17 mouse cellular contexts compared by ENCODE assay signal in the genomic region with DNA sequence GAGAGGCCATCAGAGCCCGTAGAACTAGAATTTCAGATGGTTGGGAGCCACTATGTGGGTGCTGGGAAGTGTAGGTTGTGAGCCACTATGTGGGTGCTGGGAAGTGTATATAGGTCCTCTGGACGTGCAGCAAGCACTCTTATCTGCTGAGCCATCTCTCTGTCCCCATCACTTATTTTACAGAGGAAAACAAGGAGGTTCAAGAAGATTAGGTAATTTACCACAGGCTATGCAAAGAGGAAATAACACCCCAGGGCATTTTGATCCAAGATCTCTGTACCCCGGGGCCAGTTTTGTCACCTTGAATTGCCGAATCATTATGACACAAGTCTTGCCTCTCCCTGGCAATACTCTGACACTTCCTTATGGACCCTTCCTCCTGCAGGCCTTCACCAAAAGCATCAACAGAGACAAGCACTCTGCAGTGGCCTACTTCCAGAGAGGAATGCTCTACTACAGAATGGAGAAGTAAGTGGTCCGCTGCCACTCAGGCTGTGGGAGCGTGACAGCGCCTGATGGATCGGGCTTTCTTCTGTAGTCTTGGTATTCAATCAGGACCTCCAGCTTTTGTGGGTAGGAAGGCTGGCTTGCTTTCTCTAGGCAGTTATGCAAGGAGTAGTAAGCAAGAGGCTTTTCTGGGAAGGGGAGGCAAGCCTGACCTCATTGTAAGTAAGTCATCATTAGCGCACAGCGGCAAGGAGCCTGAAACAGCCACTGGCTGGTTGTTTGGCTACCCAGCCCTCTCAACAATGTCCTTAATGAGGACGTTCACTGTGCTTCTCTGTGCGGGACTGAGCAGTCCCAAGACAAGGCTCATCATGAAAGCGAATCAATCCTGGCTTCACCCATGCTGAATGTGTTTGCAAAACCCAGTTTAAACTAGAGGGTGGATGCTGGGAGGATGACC. TPM values are rescaled to one million over a fixed set of nuclear protein-coding genes. Genes with fewer than 3 reads are reported as not detected.
DNase-seq lines count a peak whose midpoint lies in the region; ATAC-seq and TF ChIP-seq lines count a peak whose summit lies in the region.
"Had no signal": no experiment of that assay in that cellular context is flagged by ENCODE, and none has a peak within 500 bp of the region (broad histone marks: within the 10 kb centered on the region; RNA-seq: fewer than 3 reads in every experiment).

No protein-coding gene starts in this region.

- TF ChIP-seq RAD21 in MEL (IDR thresholded peaks at IDR 0.05; ENCODE audit: low read depth, low read length), result no peak

- TF ChIP-seq EP300 in MEL (IDR thresholded peaks at IDR 0.05; ENCODE audit: low read depth in 1 of 2, low read length in 2 of 2), result peak in 1 of 2 experiments; percentile 59; a peak in 3 of 4 replicates

- no peak overlapping the region for H3K4me3 ChIP-seq in hindbrain, embryonic 10.5 days
- H3K4me3 ChIP-seq in hindbrain, postnatal 0 days (ENCODE audit: low read length), result no peak overlapping the region
- H3K4me3 ChIP-seq in MEL (ENCODE audit: control insufficient read depth in 1 of 2, insufficient read depth in 1 of 2, low read depth in 2 of 2, low read length in 2 of 2) (no peak overlapping the region), macrophage (ENCODE audit: inconsistent target) (no peak overlapping the region)
- no peak overlapping the region for H3K4me3 ChIP-seq in forebrain, embryonic 11.5 days (ENCODE audit: low read depth, low read length)
- no peak overlapping the region for H3K4me3 ChIP-seq in midbrain, embryonic 14.5 days (replicated peaks; ENCODE audit: low read depth, low read length)
- H3K4me3 ChIP-seq: erythroblast, embryonic 14.5 days; gastrocnemius, adult 2 months; limb, embryonic 15.5 days; midbrain, embryonic 13.5 days had no signal

- no peak overlapping the region for H3K4me2 ChIP-seq in hindbrain, postnatal 0 days (ENCODE audit: low read depth, low read length)
- no peak overlapping the region for H3K4me2 ChIP-seq in forebrain, embryonic 11.5 days (ENCODE audit: low read depth, low read length, severe bottlenecking)
- H3K4me2 ChIP-seq in midbrain, embryonic 14.5 days (ENCODE audit: low read length), result no peak overlapping the region
- H3K4me2 ChIP-seq: heart, embryonic 11.5 days; limb, embryonic 15.5 days; midbrain, embryonic 13.5 days had no signal

- DNase-seq in hindbrain, embryonic 10.5 days (ENCODE audit: low spot score), result peak; percentile 38
- DNase-seq in hindbrain, postnatal 0 days (ENCODE audit: low spot score), result no peak
- peak; percentile 57 for DNase-seq in MEL (ENCODE audit: low read depth, low spot score)
- DNase-seq in forebrain, embryonic 11.5 days (ENCODE audit: low spot score), result peak; percentile 64
- DNase-seq in adrenal gland, postnatal 4 days (ENCODE audit: low spot score in 2 of 2), result no peak
- DNase-seq in spleen, postnatal 36 days (ENCODE audit: low spot score in 2 of 2), result no peak
- DNase-seq in midbrain, embryonic 14.5 days, result no peak
- DNase-seq: B cell, adult 2 months; cerebellum, adult 9-11 months; thymus, adult 18-20 months had no signal

- no peak for ATAC-seq in hindbrain, postnatal 0 days
- peak; percentile 84 for ATAC-seq in forebrain, embryonic 11.5 days (replicated peaks; ENCODE audit: low FRiP score)
- ATAC-seq in midbrain, embryonic 14.5 days (ENCODE audit: low FRiP score, low TSS enrichment), result no peak
- ATAC-seq: midbrain, embryonic 13.5 days had no signal

- peak overlapping the region; percentile 77 for H3K27ac ChIP-seq in hindbrain, embryonic 10.5 days
- no peak overlapping the region for H3K27ac ChIP-seq in hindbrain, postnatal 0 days
- H3K27ac ChIP-seq in MEL (ENCODE audit: control insufficient read depth, low read depth, low read length), result no peak overlapping the region
- peak overlapping the region; percentile 57 for H3K27ac ChIP-seq in forebrain, embryonic 11.5 days (ENCODE audit: low read depth, low read length)
- H3K27ac ChIP-seq in macrophage, result peak overlapping the region; percentile 99
- H3K27ac ChIP-seq in midbrain, embryonic 14.5 days (replicated peaks; ENCODE audit: low read depth, low read length), result no peak overlapping the region
- H3K27ac ChIP-seq: kidney, postnatal 0 days; limb, embryonic 15.5 days; midbrain, embryonic 13.5 days had no signal

- 60% methylated on average over 13 of the region's 13 CpGs for WGBS in hindbrain, embryonic 10.5 days
- WGBS in hindbrain, postnatal 0 days, result 58% methylated on average over 13 of the region's 13 CpGs
- 53% methylated on average over 13 of the region's 13 CpGs for WGBS in forebrain, embryonic 11.5 days
- WGBS in macrophage (ENCODE audit: missing documents), result 40% methylated on average over 12 of the region's 13 CpGs
- WGBS in midbrain, embryonic 14.5 days, result 53% methylated on average over 13 of the region's 13 CpGs

- H3K79me2 ChIP-seq in MEL (ENCODE audit: control insufficient read depth, insufficient read depth, low read length, poor library complexity), result peaks cover 15% of the 10 kb centered on the region
- peaks cover 81% of the 10 kb centered on the region for H3K79me2 ChIP-seq in macrophage (ENCODE audit: inconsistent target)

- no peaks in the 10 kb centered on the region for H3K9me3 ChIP-seq in hindbrain, embryonic 10.5 days
- no peaks in the 10 kb centered on the region for H3K9me3 ChIP-seq in hindbrain, postnatal 0 days (ENCODE audit: low read length)
- no peaks in the 10 kb centered on the region for H3K9me3 ChIP-seq in MEL (replicated peaks; ENCODE audit: insufficient read depth, low read length)
- no peaks in the 10 kb centered on the region for H3K9me3 ChIP-seq in forebrain, embryonic 11.5 days (ENCODE audit: control insufficient read depth, low read length)
- no peaks in the 10 kb centered on the region for H3K9me3 ChIP-seq in midbrain, embryonic 14.5 days (ENCODE audit: control insufficient read depth, low read length)
- H3K9me3 ChIP-seq: limb, embryonic 15.5 days; midbrain, embryonic 13.5 days had no signal

- no peak for TF ChIP-seq POLR2A in MEL (IDR thresholded peaks at IDR 0.05; ENCODE audit: control insufficient read depth in 1 of 2, insufficient read depth in 1 of 2, low read depth in 1 of 2, low read length in 2 of 2, poor library complexity in 1 of 2)

- no peak overlapping the region for H3K9ac ChIP-seq in hindbrain, postnatal 0 days (replicated peaks; ENCODE audit: low read length)
- H3K9ac ChIP-seq in MEL (ENCODE audit: control insufficient read depth, low read depth, low read length, poor library complexity, severe bottlenecking), result no peak overlapping the region
- no peak overlapping the region for H3K9ac ChIP-seq in forebrain, embryonic 11.5 days (ENCODE audit: low read length)
- H3K9ac ChIP-seq in midbrain, embryonic 14.5 days (replicated peaks; ENCODE audit: low read length), result no peak overlapping the region
- H3K9ac ChIP-seq: limb, embryonic 15.5 days; midbrain, embryonic 13.5 days had no signal

- no peak for TF ChIP-seq CTCF in hindbrain, postnatal 0 days (IDR thresholded peaks at IDR 0.05; ENCODE audit: low read depth)
- no peak for TF ChIP-seq CTCF in MEL (IDR thresholded peaks at IDR 0.05 in 2 of 3, conservative IDR thresholded peaks at IDR 0.05 in 1 of 3; ENCODE audit: control insufficient read depth in 1 of 3, insufficient read depth in 1 of 3, low read depth in 2 of 3, low read length in 3 of 3, poor library complexity in 1 of 3, severe bottlenecking in 1 of 3)

- no peaks in the 10 kb centered on the region for H3K36me3 ChIP-seq in hindbrain, embryonic 10.5 days
- H3K36me3 ChIP-seq in hindbrain, postnatal 0 days (ENCODE audit: insufficient read depth, low read length), result no peaks in the 10 kb centered on the region
- H3K36me3 ChIP-seq in MEL (ENCODE audit: control insufficient read depth in 1 of 2, insufficient read depth in 2 of 2, low read length in 2 of 2) (peaks cover 9 to 32% of the 10 kb centered on the region in 2 experiments), macrophage (ENCODE audit: inconsistent target) (peaks cover 40% of the 10 kb centered on the region)
- no peaks in the 10 kb centered on the region for H3K36me3 ChIP-seq in forebrain, embryonic 11.5 days (ENCODE audit: control insufficient read depth, insufficient read depth, low read length)
- H3K36me3 ChIP-seq in midbrain, embryonic 14.5 days (ENCODE audit: control insufficient read depth, insufficient read depth, low read length), result no peaks in the 10 kb centered on the region
- H3K36me3 ChIP-seq: limb, embryonic 15.5 days; midbrain, embryonic 13.5 days had no signal

- no peaks in the 10 kb centered on the region for H3K27me3 ChIP-seq in hindbrain, embryonic 10.5 days (ENCODE audit: insufficient read depth, poor library complexity, severe bottlenecking)
- no peaks in the 10 kb centered on the region for H3K27me3 ChIP-seq in hindbrain, postnatal 0 days (ENCODE audit: insufficient read depth, low read length)
- no peaks in the 10 kb centered on the region for H3K27me3 ChIP-seq in MEL (ENCODE audit: control insufficient read depth in 1 of 2, insufficient read depth in 2 of 2, low read length in 2 of 2)
- H3K27me3 ChIP-seq in forebrain, embryonic 11.5 days (ENCODE audit: control insufficient read depth, insufficient read depth, low read length), result no peaks in the 10 kb centered on the region
- H3K27me3 ChIP-seq in midbrain, embryonic 14.5 days (ENCODE audit: control insufficient read depth, insufficient read depth, low read length), result no peaks in the 10 kb centered on the region
- H3K27me3 ChIP-seq: limb, embryonic 15.5 days; midbrain, embryonic 13.5 days had no signal

- peaks cover 55% of the 10 kb centered on the region for H3K4me1 ChIP-seq in hindbrain, embryonic 10.5 days (replicated peaks)
- H3K4me1 ChIP-seq in hindbrain, postnatal 0 days (ENCODE audit: insufficient read depth, low read length), result peaks cover 5% of the 10 kb centered on the region; the same call in 1 of the 2 replicates
- peaks cover 9 to 38% of the 10 kb centered on the region in 2 experiments for H3K4me1 ChIP-seq in MEL (ENCODE audit: control insufficient read depth in 1 of 2, insufficient read depth in 2 of 2, low read length in 2 of 2)
- peaks cover 4% of the 10 kb centered on the region; the same call in 1 of the 2 replicates for H3K4me1 ChIP-seq in forebrain, embryonic 11.5 days (replicated peaks; ENCODE audit: control insufficient read depth, insufficient read depth, low read length)
- H3K4me1 ChIP-seq in midbrain, embryonic 14.5 days (ENCODE audit: control insufficient read depth, insufficient read depth, low read length), result no peaks in the 10 kb centered on the region

RNA-seq across cellular contexts. Expression of a gene that starts 10.8 kb away (rescaled TPM):
- polyA plus RNA-seq in hindbrain, embryonic 10.5 days (2016; fragmentation: Nextera tagmentation; extraction: Ambion mirVana), result 2.5 and 4.2 TPM in 2 replicates
- 3.7 and 16.7 TPM in 2 replicates for total RNA-seq in hindbrain, postnatal 0 days (2014; rRNA removed)
- 1.8 and 3.5 TPM in 2 replicates for polyA plus RNA-seq in hindbrain, postnatal 0 days (2015; fragmentation: Nextera tagmentation; extraction: Ambion mirVana)
- total RNA-seq in MEL (2012; rRNA removed), result 35.0 and 41.8 TPM in 2 replicates
- 10 to 100 TPM in 1 of 2 experiments, not detected in 1; 49.2 TPM for polyA plus RNA-seq in MEL (2012; ENCODE audit: insufficient read depth in 1 of 2, insufficient read length in 2 of 2, low read depth in 1 of 2, low replicate concordance in 2 of 2, missing spikeins in 1 of 2)
- polyA plus RNA-seq in forebrain, embryonic 11.5 days (2014; fragmentation: Nextera tagmentation; extraction: Ambion mirVana), result 2.5 TPM in 2 replicates
- 100 to 1,000 TPM; 149 to 824 (median 286) TPM for total RNA-seq in macrophage (2018; cell fraction: chromatin; rRNA removed)
- 100 to 1,000 TPM; 110 to 209 (median 147) TPM for total RNA-seq in macrophage (2018; cell fraction: cytosol; rRNA removed)
- total RNA-seq in macrophage (2018; cell fraction: nucleus; rRNA removed), result 100 to 1,000 TPM in 24 of 26 experiments, 10 to 100 TPM in 2; 91.3 to 363 (median 150) TPM
- polyA plus RNA-seq in macrophage (2018), result 145 to 195 TPM (median 164 TPM) in 3 replicates
- 1 to 10 TPM; 5.4 to 7.3 TPM for total RNA-seq in adrenal gland, postnatal 4 days (2021)
- 0.69 and 3.4 TPM in 2 replicates for polyA plus RNA-seq in midbrain, embryonic 14.5 days (2014; fragmentation: Nextera tagmentation; extraction: Ambion mirVana)

RNA-seq across cellular contexts. Expression of a gene that starts 44.4 kb away (rescaled TPM):
- polyA plus RNA-seq in hindbrain, embryonic 10.5 days (2016; fragmentation: Nextera tagmentation; extraction: Ambion mirVana), result 231 and 256 TPM in 2 replicates
- total RNA-seq in hindbrain, postnatal 0 days (2014; rRNA removed), result 108 and 118 TPM in 2 replicates
- polyA plus RNA-seq in hindbrain, postnatal 0 days (2015; fragmentation: Nextera tagmentation; extraction: Ambion mirVana), result 312 and 319 TPM in 2 replicates
- total RNA-seq in MEL (2012; rRNA removed), result 117 and 119 TPM in 2 replicates
- polyA plus RNA-seq in MEL (2012; ENCODE audit: insufficient read depth in 1 of 2, insufficient read length in 2 of 2, low read depth in 1 of 2, low replicate concordance in 2 of 2, missing spikeins in 1 of 2) (100 to 1,000 TPM in 1 of 2 experiments, not detected in 1; 145 TPM), macrophage (2018) (466 to 600 TPM (median 492 TPM) in 3 replicates)
- polyA plus RNA-seq in forebrain, embryonic 11.5 days (2014; fragmentation: Nextera tagmentation; extraction: Ambion mirVana), result 252 and 259 TPM in 2 replicates
- total RNA-seq in macrophage (2018; cell fraction: chromatin; rRNA removed), result 100 to 1,000 TPM; 124 to 281 (median 185) TPM
- 100 to 1,000 TPM; 463 to 648 (median 564) TPM for total RNA-seq in macrophage (2018; cell fraction: cytosol; rRNA removed)
- total RNA-seq in macrophage (2018; cell fraction: nucleus; rRNA removed), result 100 to 1,000 TPM; 166 to 467 (median 306) TPM
- 100 to 1,000 TPM; 120 to 124 TPM for total RNA-seq in adrenal gland, postnatal 4 days (2021)
- 395 and 418 TPM in 2 replicates for polyA plus RNA-seq in midbrain, embryonic 14.5 days (2014; fragmentation: Nextera tagmentation; extraction: Ambion mirVana)

RNA-seq across cellular contexts. Expression of a gene that starts 44.6 kb away (rescaled TPM):
- 27.1 and 28.9 TPM in 2 replicates for polyA plus RNA-seq in hindbrain, embryonic 10.5 days (2016; fragmentation: Nextera tagmentation; extraction: Ambion mirVana)
- 16.1 and 17.6 TPM in 2 replicates for total RNA-seq in hindbrain, postnatal 0 days (2014; rRNA removed)
- polyA plus RNA-seq in hindbrain, postnatal 0 days (2015; fragmentation: Nextera tagmentation; extraction: Ambion mirVana), result 16.0 and 17.0 TPM in 2 replicates
- total RNA-seq in MEL (2012; rRNA removed), result 0.12 and 0.36 TPM in 2 replicates
- polyA plus RNA-seq in MEL (2012; ENCODE audit: insufficient read depth in 1 of 2, insufficient read length in 2 of 2, low read depth in 1 of 2, low replicate concordance in 2 of 2, missing spikeins in 1 of 2) (under 1 TPM in 1 of 2 experiments, not detected in 1; 0.39 TPM), macrophage (2018) (38.0 to 74.0 TPM (median 62.2 TPM) in 3 replicates)
- polyA plus RNA-seq in forebrain, embryonic 11.5 days (2014; fragmentation: Nextera tagmentation; extraction: Ambion mirVana), result 28.6 and 32.5 TPM in 2 replicates
- 100 to 1,000 TPM in 25 of 26 experiments, 10 to 100 TPM in 1; 98.8 to 433 (median 225) TPM for total RNA-seq in macrophage (2018; cell fraction: chromatin; rRNA removed)
- total RNA-seq in macrophage (2018; cell fraction: cytosol; rRNA removed), result 100 to 1,000 TPM in 16 of 26 experiments, 10 to 100 TPM in 10; 68.8 to 191 (median 147) TPM
- total RNA-seq in macrophage (2018; cell fraction: nucleus; rRNA removed), result 100 to 1,000 TPM in 25 of 26 experiments, 10 to 100 TPM in 1; 95.5 to 293 (median 207) TPM
- 10 to 100 TPM; 50.8 to 60.7 TPM for total RNA-seq in adrenal gland, postnatal 4 days (2021)
- polyA plus RNA-seq in midbrain, embryonic 14.5 days (2014; fragmentation: Nextera tagmentation; extraction: Ambion mirVana), result 9.5 and 16.6 TPM in 2 replicates

Comparison
In these comparisons a context has a peak if more than half of its experiments do, and no peak if none do; other contexts are left out.
1. DNase-seq: peak in hindbrain, embryonic 10.5 days (single experiment), MEL (single experiment) and forebrain, embryonic 11.5 days (single experiment); none in hindbrain, postnatal 0 days (single experiment), adrenal gland, postnatal 4 days (0 of 2), spleen, postnatal 36 days (0 of 2) and midbrain, embryonic 14.5 days (single experiment).
2. H3K27ac ChIP-seq: peak in hindbrain, embryonic 10.5 days (single experiment), forebrain, embryonic 11.5 days (single experiment) and macrophage (single experiment); none in hindbrain, postnatal 0 days (single experiment), MEL (single experiment) and midbrain, embryonic 14.5 days (single experiment).